Mouse (Mus musculus): ENCODE data around the gene Aplp2. TPM values are rescaled to one million over a fixed set of nuclear protein-coding genes. Genes with fewer than 3 reads are reported as not detected.

Aplp2 gene
- polyA plus RNA-seq, 1 experiment, result 147 TPM

DNA sequence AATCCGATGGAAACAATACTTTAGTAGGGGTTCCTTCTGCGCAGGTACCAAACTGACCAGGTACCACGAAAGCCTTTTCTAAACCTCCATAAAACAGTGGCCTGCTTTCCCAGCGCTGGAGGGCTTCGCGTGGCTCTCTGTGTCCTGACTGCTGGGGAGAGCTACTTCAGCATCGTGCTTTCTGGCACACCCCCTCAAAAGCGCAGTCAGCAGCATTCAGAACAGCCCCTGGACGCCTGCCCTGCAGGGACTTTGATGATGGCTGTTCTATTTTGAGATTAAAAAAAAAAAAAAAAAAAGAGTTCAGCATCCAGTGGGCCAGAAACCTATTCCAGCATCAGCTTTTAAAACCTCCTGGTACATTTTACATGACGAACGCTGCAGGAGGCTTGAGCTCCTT, 14.2 kb upstream of the Aplp2 start:
- H3K27ac ChIP-seq (ENCODE audit: insufficient read depth, low read depth, low read length), result no peak overlapping the region
- H3K4me1 ChIP-seq (ENCODE audit: control insufficient read depth, insufficient read depth, insufficient read length, low read length), result peaks cover 2% of the 10 kb centered on the region; the same call in 1 of the 2 replicates
- TF ChIP-seq POLR2A (IDR thresholded peaks at IDR 0.05; ENCODE audit: low read depth, low read length) (no peak), CTCF (IDR thresholded peaks at IDR 0.05; ENCODE audit: extremely low read depth, insufficient read length, insufficient replicate concordance, low read depth, low read length) (no peak)
- no peak overlapping the region for H3K4me3 ChIP-seq (ENCODE audit: low read depth, low read length)
- H3K36me3 ChIP-seq (ENCODE audit: control insufficient read depth, insufficient read depth, low read length), result no peaks in the 10 kb centered on the region
- WGBS, result 79% methylated on average over 11 of the region's 11 CpGs
- H3K27me3 ChIP-seq (ENCODE audit: control insufficient read depth, insufficient read depth, low read length), result no peaks in the 10 kb centered on the region

DNA sequence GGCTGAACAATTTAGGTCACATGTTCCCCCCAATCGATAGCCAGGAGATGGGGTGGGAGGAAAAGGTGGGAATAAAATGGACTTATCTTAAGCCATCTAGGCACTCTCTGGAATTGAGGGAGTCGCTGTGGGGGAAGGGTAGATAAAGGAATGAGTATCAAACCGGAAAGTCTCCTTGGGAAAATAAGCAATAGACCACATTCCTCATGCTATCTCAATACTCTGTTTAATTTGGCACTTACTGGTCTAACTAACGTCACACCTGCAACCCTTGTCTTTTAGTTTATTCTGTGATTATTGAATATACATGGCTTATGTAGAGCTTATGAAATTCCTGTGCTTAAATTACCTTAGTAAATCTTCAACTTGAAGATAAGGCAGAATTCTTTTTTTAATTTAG, 11.9 kb upstream of the Aplp2 start:
- no peak overlapping the region for H3K4me3 ChIP-seq (ENCODE audit: low read depth, low read length)
- 35% methylated on average over 4 of the region's 4 CpGs for WGBS
- no peak overlapping the region for H3K27ac ChIP-seq (ENCODE audit: insufficient read depth, low read depth, low read length)
- H3K27me3 ChIP-seq (ENCODE audit: control insufficient read depth, insufficient read depth, low read length), result no peaks in the 10 kb centered on the region
- H3K36me3 ChIP-seq (ENCODE audit: control insufficient read depth, insufficient read depth, low read length), result no peaks in the 10 kb centered on the region
- peaks cover 2% of the 10 kb centered on the region; the same call in 1 of the 2 replicates for H3K4me1 ChIP-seq (ENCODE audit: control insufficient read depth, insufficient read depth, insufficient read length, low read length)
- TF ChIP-seq CTCF (IDR thresholded peaks at IDR 0.05; ENCODE audit: extremely low read depth, insufficient read length, insufficient replicate concordance, low read depth, low read length) (no peak), POLR2A (IDR thresholded peaks at IDR 0.05; ENCODE audit: low read depth, low read length) (no peak)

DNA sequence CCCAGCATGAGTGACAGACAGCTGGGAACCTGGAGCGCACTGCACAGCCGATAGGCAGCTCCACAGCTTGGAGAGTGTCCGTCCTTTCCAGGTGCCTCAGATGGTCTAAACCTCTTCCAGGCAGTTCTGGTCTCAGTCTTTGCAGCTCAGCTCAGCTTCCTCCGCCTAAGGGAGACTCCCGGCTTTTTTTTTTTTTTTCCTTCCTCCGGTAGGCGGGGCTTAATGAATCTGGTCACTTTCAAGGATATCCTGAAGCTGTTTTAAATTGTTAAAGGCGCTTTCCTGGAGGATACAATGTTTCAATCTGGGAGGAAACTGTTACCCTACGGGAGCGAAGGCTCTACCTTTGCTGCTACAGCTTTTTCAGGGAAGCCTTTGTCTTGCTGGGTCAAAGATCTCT, 9.6 kb upstream of the Aplp2 start:
- H3K36me3 ChIP-seq (ENCODE audit: control insufficient read depth, insufficient read depth, low read length), result no peaks in the 10 kb centered on the region
- peaks cover 2% of the 10 kb centered on the region; the same call in 1 of the 2 replicates for H3K4me1 ChIP-seq (ENCODE audit: control insufficient read depth, insufficient read depth, insufficient read length, low read length)
- TF ChIP-seq POLR2A (IDR thresholded peaks at IDR 0.05; ENCODE audit: low read depth, low read length), result no peak
- TF ChIP-seq CTCF (IDR thresholded peaks at IDR 0.05; ENCODE audit: extremely low read depth, insufficient read length, insufficient replicate concordance, low read depth, low read length), result no peak
- WGBS, result 31% methylated on average over 10 of the region's 10 CpGs
- no peaks in the 10 kb centered on the region for H3K27me3 ChIP-seq (ENCODE audit: control insufficient read depth, insufficient read depth, low read length)
- H3K4me3 ChIP-seq (ENCODE audit: low read depth, low read length), result no peak overlapping the region
- no peak overlapping the region for H3K27ac ChIP-seq (ENCODE audit: insufficient read depth, low read depth, low read length)

DNA sequence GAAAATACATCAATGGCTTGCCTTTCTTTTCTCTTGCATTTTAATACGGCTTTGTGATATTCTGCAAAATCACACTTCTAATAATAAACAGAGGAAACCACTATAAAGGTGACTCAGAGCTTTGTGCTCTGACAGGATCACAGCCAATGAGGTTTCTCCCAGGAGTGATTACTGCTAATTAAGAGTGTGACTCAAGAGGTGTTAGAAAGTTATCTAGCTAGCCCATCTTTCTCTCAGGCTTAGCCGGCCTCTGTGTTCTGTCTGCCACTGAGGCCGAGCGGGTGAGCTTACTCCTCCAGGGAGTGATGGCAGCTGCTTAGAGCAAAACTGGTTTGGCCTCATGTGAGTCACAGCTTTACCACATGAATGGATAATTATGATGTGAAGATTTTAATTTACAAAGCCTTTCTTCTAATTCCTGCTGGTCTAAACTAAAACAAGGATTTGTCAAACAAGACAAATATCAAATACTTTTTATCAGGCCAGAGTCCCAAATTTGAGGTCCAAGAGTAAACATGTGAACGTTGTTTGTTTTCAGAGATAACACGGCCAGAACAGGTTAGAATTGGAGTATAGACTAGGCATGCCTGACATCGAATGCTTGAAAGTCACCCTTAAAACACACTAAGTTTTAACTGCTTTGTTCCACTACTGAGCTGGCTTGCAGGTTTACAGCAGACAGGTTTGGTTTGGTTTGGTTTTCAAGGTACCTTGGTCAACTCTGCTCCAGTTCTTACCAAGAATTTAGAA, 6.2 kb upstream of the Aplp2 start:
- no peaks in the 10 kb centered on the region for H3K27me3 ChIP-seq (ENCODE audit: control insufficient read depth, insufficient read depth, low read length)
- no peak overlapping the region for H3K27ac ChIP-seq (ENCODE audit: insufficient read depth, low read depth, low read length)
- peaks cover 2% of the 10 kb centered on the region; the same call in 1 of the 2 replicates for H3K4me1 ChIP-seq (ENCODE audit: control insufficient read depth, insufficient read depth, insufficient read length, low read length)
- 33% methylated on average over 7 of the region's 7 CpGs for WGBS
- no peak overlapping the region for H3K4me3 ChIP-seq (ENCODE audit: low read depth, low read length)
- TF ChIP-seq CTCF (IDR thresholded peaks at IDR 0.05; ENCODE audit: extremely low read depth, insufficient read length, insufficient replicate concordance, low read depth, low read length), result no peak
- no peak for TF ChIP-seq POLR2A (IDR thresholded peaks at IDR 0.05; ENCODE audit: low read depth, low read length)
- no peaks in the 10 kb centered on the region for H3K36me3 ChIP-seq (ENCODE audit: control insufficient read depth, insufficient read depth, low read length)

DNA sequence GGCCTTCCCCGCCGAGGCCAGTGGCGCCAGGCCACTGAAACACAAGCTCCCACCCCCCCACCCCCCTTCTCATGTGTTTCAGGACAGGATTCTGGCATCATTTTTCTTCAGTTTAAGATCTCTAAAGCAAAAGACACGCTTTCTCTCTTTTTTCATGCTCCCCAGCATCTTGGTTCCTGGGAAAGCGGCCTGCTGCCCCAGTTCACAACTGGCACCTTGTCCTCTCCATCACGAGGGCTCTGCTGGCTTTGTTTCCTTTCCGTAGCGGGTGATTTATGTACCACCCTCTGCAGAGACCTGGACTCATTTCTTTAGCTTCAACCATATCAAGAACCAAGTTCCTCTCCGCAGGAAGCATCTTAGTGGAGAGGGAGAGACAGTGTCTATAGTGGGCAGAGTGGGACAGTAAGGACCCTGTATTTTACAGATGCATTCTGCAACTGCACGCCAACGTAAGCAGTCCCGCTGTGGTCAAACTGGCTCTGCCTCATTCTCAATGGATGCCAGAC, 939 bp upstream of the Aplp2 start:
- Histone ChIP-seq H3K36me3 (ENCODE audit: control insufficient read depth, insufficient read depth, low read length) (no peaks in the 10 kb centered on the region), H3K27me3 (ENCODE audit: control insufficient read depth, insufficient read depth, low read length) (no peaks in the 10 kb centered on the region), H3K27ac (ENCODE audit: insufficient read depth, low read depth, low read length) (no peak overlapping the region), H3K4me3 (ENCODE audit: low read depth, low read length) (peak overlapping the region; percentile 96), H3K4me1 (ENCODE audit: control insufficient read depth, insufficient read depth, insufficient read length, low read length) (peaks cover 2% of the 10 kb centered on the region)
- TF ChIP-seq CTCF (IDR thresholded peaks at IDR 0.05; ENCODE audit: extremely low read depth, insufficient read length, insufficient replicate concordance, low read depth, low read length) (no peak), POLR2A (IDR thresholded peaks at IDR 0.05; ENCODE audit: low read depth, low read length) (no peak)
- 59% methylated on average over 12 of the region's 12 CpGs for WGBS

DNA sequence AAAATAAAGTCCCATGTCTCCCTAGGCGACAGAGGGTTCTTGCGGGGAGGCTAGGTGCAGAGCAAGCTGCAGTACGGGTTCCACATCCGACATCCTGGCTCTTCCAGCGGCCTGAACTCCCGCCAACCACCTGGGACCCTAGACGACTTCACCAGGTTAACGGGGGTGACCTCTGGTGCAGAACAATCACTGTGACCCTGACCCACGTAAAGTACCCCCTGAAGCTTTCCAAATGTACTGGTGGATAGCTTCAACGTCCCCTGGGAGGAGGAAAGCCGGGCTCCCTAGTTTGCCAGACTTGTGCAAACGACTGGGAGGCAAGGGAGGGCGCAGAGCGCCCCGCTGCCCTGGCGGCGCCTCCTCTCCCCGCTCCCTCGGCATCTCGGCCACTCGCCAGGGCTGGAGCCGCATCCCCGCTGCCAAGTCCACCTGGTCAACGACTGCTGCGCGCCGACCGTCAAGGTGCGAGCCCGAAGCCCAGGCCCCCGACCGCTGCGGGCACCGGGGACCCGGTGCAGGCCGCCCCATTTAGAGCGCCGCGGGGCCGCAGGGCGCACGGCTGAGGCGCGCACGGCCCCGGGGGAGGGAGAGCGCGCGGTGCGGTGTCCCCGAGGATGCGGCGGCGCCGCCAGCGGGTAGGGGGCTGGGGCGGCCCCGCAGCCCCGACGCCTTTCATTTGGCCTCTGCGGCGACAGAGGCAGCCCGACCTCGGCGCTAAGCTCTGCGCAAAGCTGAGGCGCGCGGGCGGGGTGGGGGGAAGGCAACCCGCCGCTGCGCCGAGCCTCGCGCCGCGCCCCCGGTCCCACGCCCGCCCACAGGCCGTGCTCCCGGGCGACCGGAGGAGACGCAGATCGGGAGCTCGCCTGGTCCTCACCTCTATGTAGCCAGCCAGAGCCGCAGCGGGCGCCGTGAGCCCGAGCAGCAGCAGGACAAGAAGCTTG, 596 bp downstream of the Aplp2 start:
- H3K36me3 ChIP-seq (ENCODE audit: control insufficient read depth, insufficient read depth, low read length), result no peaks in the 10 kb centered on the region
- peaks cover 6% of the 10 kb centered on the region for H3K4me1 ChIP-seq (ENCODE audit: control insufficient read depth, insufficient read depth, insufficient read length, low read length)
- H3K4me3 ChIP-seq (ENCODE audit: low read depth, low read length), result peak overlapping the region; percentile 92
- peak overlapping the region; percentile 56 for H3K27ac ChIP-seq (ENCODE audit: insufficient read depth, low read depth, low read length)
- under 1% methylated on average over 78 of the region's 93 CpGs for WGBS
- no peaks in the 10 kb centered on the region for H3K27me3 ChIP-seq (ENCODE audit: control insufficient read depth, insufficient read depth, low read length)
- TF ChIP-seq POLR2A (IDR thresholded peaks at IDR 0.05; ENCODE audit: low read depth, low read length), result no peak

DNA sequence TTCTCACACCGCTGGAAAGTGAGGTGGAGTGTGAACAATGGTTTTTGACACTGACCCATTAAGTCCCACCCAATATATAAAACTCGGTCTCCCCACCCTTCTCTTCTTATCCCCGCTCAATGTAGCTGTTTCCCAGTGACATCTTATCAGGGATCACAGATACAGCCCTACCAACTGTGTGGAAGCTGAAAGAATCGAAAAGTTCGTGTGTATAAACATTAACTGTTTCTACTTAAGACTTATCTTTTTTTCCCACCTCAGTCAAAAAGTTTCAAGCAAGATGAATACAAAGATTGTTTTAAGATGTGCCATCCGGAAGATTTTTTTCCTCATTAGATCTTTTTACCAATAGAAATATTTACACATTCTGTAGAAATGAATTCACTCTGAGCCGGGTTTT, 1.5 kb downstream of the Aplp2 start:
- peaks cover 8% of the 10 kb centered on the region for H3K4me1 ChIP-seq (ENCODE audit: control insufficient read depth, insufficient read depth, insufficient read length, low read length)

More for the DNA sequence above, 1.5 kb downstream of the Aplp2 start:
- no peaks in the 10 kb centered on the region for H3K36me3 ChIP-seq (ENCODE audit: control insufficient read depth, insufficient read depth, low read length)
- H3K27me3 ChIP-seq (ENCODE audit: control insufficient read depth, insufficient read depth, low read length), result no peaks in the 10 kb centered on the region
- H3K27ac ChIP-seq (ENCODE audit: insufficient read depth, low read depth, low read length), result no peak overlapping the region
- H3K4me3 ChIP-seq (ENCODE audit: low read depth, low read length), result no peak overlapping the region
- TF ChIP-seq CTCF (IDR thresholded peaks at IDR 0.05; ENCODE audit: extremely low read depth, insufficient read length, insufficient replicate concordance, low read depth, low read length) (no peak), POLR2A (IDR thresholded peaks at IDR 0.05; ENCODE audit: low read depth, low read length) (no peak)
- 18% methylated on average over 7 of the region's 7 CpGs for WGBS

Measured in small intestine, adult 2 months (tissue).